Mouse (Mus musculus) C2C12 (cell line): ENCODE measurements around the gene Pias1. TPM values are rescaled to one million over a fixed set of nuclear protein-coding genes. Genes with fewer than 3 reads are reported as not detected.
"Not testable (repeated sequence)": the region's sequence is repeated elsewhere in the genome, so short reads cannot be mapped to it uniquely, and the experiment has no call there.

Source experiments
- H3K27me3 ChIP-seq: one replicate; pipeline ENCODE4 v1.6.1; 2011; ENCODE audit not compliant: control insufficient read depth, insufficient read depth, insufficient read length
- H3K36me3 ChIP-seq: one replicate; pipeline ENCODE4 v1.6.1; 2011; ENCODE audit not compliant: control insufficient read depth, insufficient read depth
- H3K4me3 ChIP-seq: one replicate; pipeline ENCODE4 v1.5.1; 2011; ENCODE audit warnings: mild to moderate bottlenecking, control low read depth; ENCODE audit not compliant: poor library complexity, insufficient read depth, severe bottlenecking
- H3K79me2 ChIP-seq: one replicate; pipeline ENCODE4 v1.6.1; 2011; ENCODE audit not compliant: control insufficient read depth, insufficient read depth
- H3K79me3 ChIP-seq: one replicate; pipeline ENCODE4 v1.6.1; 2011; ENCODE audit warnings: low read depth, control low read depth
- H3ac ChIP-seq: one replicate; pipeline ENCODE3; 2011; ENCODE audit warnings: low read depth; ENCODE audit not compliant: control insufficient read depth, insufficient read length
- CEBPB ChIP-seq: IDR thresholded peaks from one replicate; pipeline ENCODE4 v1.6.1; 2011; ENCODE audit warnings: low read depth, mild to moderate bottlenecking, control low read depth, moderate library complexity
- CTCF ChIP-seq: IDR thresholded peaks from one replicate; pipeline ENCODE4 v1.5.1; 2011; ENCODE audit not compliant: control insufficient read depth, insufficient read depth, insufficient read length
- FOSL1 ChIP-seq: IDR thresholded peaks from one replicate; pipeline ENCODE4 v1.8.0; 2011; ENCODE audit warnings: mild to moderate bottlenecking, low read length; ENCODE audit not compliant: poor library complexity, insufficient read depth, severe bottlenecking
- MAX ChIP-seq: IDR thresholded peaks from one replicate; pipeline ENCODE4 v1.6.1; 2011; ENCODE audit warnings: mild to moderate bottlenecking, control low read depth
- MYOD1 ChIP-seq: IDR thresholded peaks from one replicate; pipeline ENCODE4 v1.6.1; 2011; ENCODE audit warnings: low read depth; ENCODE audit not compliant: control insufficient read depth, insufficient read length
- MYOG ChIP-seq: IDR thresholded peaks from one replicate; pipeline ENCODE4 v1.6.1; 2011; ENCODE audit not compliant: control insufficient read depth, insufficient read length; ENCODE audit errors: extremely low read depth
- USF1 ChIP-seq: IDR thresholded peaks from one replicate; pipeline ENCODE4 v1.6.1; 2011; ENCODE audit warnings: low read depth, mild to moderate bottlenecking, control low read depth, moderate library complexity
- polyA plus RNA-seq: library from polyadenylated mRNA; unstranded; fragments of >200 nt; fragmentation: generic; extraction: Trizol; gene quantifications from one replicate; pipeline ENCODE4 v1.2.1, GENCODE M21; 2012; ENCODE audit warnings: missing spikeins

Gene Pias1
- polyA plus RNA-seq, 1 experiment = 5.2 TPM

- Histone ChIP-seq H3K79me3 (no peaks in the 10 kb centered on the region), H3ac (no peak overlapping the region), H3K27me3 (no peaks in the 10 kb centered on the region), H3K79me2 (no peaks in the 10 kb centered on the region), H3K4me3 (no peak overlapping the region), H3K36me3 (no peaks in the 10 kb centered on the region)
- TF ChIP-seq MAX = no peak
- TF ChIP-seq CEBPB = no peak
- TF ChIP-seq MYOD1 = no peak
- no peak for TF ChIP-seq MYOG
- TF ChIP-seq CTCF = no peak
- TF ChIP-seq USF1 = no peak
- TF ChIP-seq FOSL1 = no peak
These were observed 109.9 kb downstream of the Pias1 start for GRCm38 (mm10) chr9:62877825-62878224.

DNA sequence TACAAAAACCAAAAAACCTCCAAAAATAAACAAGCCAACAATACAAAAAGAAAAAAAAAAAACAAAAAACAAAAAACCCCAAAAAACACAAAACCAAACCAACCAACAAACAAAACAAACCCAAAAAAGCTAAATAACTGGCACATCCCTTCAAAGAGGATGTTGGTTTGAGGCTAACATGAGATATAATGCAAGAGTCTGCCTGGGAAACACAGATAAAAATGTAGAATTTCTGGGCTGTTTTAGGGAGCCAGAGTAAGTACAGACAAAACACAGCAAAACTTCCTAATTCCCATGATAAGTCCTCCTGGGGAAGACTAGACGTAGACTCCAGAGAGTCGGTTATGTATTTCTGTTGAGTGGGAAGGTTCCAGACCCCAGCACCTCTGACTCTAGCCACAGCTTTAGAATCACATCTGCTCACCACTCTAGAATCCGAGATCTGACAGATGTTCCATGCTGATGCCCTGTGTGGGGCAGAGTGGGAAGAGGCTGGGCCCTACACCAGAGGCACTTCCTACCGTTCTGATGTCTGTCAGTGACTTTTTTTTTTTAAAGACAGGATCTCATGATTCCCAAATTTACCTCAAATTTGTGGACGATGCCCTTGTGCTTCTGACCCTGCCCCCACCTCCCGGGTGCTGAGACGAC is 110.6 kb downstream of the Pias1 start:
- Histone ChIP-seq H3ac (no peak overlapping the region), H3K36me3 (no peaks in the 10 kb centered on the region), H3K79me2 (no peaks in the 10 kb centered on the region), H3K4me3 (no peak overlapping the region), H3K27me3 (no peaks in the 10 kb centered on the region), H3K79me3 (no peaks in the 10 kb centered on the region)
- no peak for TF ChIP-seq CTCF
- no peak for TF ChIP-seq FOSL1
- TF ChIP-seq CEBPB = no peak
- no peak for TF ChIP-seq USF1
- no peak for TF ChIP-seq MYOD1
- no peak for TF ChIP-seq MYOG
- TF ChIP-seq MAX = no peak

DNA sequence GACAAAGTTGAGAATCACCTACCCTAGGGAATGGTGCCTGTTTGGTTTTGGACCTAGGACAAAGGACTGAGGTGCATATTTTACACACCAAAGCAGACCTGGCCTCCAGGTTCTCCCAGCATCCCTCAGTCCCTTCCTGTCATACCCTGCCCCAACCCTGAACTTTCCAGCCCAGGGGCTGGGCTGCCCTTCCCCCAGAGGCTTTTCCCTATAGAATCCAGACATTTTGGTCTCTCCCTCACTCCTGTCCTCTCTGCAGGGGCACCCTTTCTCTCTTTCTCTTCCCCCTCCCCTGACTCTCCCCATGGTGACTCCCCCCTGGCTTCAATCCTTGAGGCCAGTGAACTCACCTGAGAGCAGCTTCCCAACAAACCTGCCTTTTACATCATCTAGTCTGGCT is 117.0 kb downstream of the Pias1 start:
- TF ChIP-seq CTCF = no peak

DNA sequence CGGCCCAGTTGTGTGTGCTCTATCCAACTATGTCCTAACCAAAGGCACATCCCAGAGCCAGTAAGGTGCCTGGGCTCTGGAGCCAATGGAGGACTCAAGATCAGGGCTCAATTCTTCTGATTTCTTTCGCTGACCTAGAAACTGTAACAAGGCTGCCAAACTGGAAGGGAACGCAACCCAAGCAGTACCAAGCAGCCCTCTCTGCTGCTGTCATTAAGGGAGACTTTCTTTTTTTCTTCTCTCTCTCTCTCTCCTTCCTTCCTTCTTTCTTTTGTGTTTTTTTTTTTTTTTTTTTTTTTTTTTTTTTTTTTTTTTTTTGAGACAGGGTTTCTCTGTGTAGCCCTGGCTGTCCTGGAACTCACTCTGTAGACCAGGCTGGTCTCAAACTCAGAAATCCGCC is 118.5 kb downstream of the Pias1 start:
- H3ac ChIP-seq, H3K27me3 ChIP-seq, H3K36me3 ChIP-seq, H3K4me3 ChIP-seq, H3K79me3 ChIP-seq, H3K79me2 ChIP-seq: not testable (repeated sequence)

More for the DNA sequence above, 117.0 kb downstream of the Pias1 start:
- Histone ChIP-seq H3K27me3 (no peaks in the 10 kb centered on the region), H3ac (no peak overlapping the region), H3K79me2 (no peaks in the 10 kb centered on the region), H3K36me3 (no peaks in the 10 kb centered on the region), H3K79me3 (no peaks in the 10 kb centered on the region), H3K4me3 (no peak overlapping the region)

DNA sequence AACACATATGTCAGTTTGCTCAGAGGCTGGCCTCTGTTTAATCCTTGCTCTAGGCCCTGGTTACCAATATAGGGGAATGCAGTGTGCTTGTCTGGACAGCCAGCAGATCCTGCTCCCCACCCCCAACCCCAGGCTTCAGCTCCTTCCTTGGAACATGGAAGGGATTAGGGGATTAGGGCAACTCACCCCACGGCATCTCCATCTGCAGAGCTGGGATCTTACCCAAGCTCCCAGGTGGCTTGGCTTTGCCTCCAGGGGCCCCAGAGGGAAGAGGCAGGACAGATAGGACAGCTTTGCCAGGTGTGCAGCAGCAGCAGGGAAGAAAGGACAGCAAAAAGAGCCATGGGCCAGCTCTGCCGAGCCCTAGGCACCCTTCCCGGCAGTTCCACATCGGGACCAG is 126.9 kb downstream of the Pias1 start:
- Histone ChIP-seq H3K36me3 (no peaks in the 10 kb centered on the region), H3ac (no peak overlapping the region), H3K27me3 (peaks cover 4% of the 10 kb centered on the region), H3K79me2 (no peaks in the 10 kb centered on the region), H3K4me3 (no peak overlapping the region), H3K79me3 (no peaks in the 10 kb centered on the region)
- TF ChIP-seq MYOG (no peak), MAX (no peak), MYOD1 (no peak), USF1 (no peak), FOSL1 (no peak), CTCF (no peak), CEBPB (no peak)

DNA sequence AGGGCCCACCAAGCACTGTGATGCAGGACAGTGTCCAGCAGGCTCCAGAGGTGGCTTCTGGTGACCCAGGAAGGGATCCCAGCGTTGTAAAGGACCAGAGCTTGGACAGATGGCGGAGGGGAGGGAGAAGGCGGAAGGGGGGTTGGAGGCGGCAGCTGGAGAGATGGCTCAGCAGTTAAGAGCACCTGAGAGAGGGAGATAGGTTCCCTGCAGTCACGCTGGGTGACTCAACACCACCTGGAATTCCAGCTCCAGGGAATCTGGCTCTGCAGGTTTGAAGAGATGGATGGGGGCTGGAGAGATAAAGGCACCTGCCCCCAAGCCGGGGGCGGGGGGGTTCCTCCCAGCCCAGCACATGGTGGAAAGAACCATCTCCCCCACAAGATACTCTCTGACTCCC is 127.6 kb downstream of the Pias1 start:
- H3K36me3 ChIP-seq, H3ac ChIP-seq, H3K79me2 ChIP-seq: not testable (repeated sequence)

DNA sequence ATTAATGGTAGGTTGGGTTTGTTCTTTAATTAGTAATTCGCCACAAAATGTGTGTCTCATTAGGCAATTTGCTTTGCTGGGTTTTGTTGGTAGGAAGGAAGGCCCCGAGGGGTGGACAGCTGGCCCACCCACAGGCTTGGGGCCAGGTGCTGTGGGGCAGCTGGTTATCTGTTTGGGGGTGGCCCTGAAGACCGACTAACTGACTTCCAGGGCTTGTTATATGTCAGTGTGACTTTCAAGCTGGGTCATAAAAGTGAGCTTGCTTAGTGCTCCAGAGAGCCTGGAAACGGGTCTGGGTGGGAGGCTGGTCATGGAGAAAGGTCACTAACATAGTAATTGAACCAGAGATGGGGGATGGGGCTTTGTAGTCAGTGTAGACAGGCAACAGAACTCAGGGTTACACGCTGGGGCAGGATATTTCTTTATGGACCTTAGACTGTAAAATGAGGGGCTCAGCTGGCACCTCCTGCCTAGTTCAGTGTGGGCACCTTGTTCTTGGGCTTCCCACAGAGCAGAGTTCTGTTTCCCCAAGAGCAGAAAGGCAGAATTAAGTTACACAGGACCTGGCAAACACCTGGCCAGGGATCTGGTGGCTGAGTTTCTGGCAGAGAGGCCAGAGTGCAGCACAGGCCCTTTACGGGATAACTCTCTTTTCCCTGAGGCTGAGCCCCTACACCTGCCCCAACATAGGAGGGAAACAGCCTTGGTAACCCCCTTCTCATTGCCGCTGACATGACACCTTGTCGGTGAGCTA is 129.3 kb downstream of the Pias1 start:
- H3K79me2 ChIP-seq = no peaks in the 10 kb centered on the region
- no peak overlapping the region for H3K4me3 ChIP-seq
- H3ac ChIP-seq = no peak overlapping the region
- no peaks in the 10 kb centered on the region for H3K36me3 ChIP-seq
- no peaks in the 10 kb centered on the region for H3K79me3 ChIP-seq
- TF ChIP-seq FOSL1 = no peak
- no peak for TF ChIP-seq MAX
- TF ChIP-seq CTCF = no peak
- TF ChIP-seq USF1 = no peak
- no peak for TF ChIP-seq MYOD1
- no peak for TF ChIP-seq CEBPB
- no peak for TF ChIP-seq MYOG
- peaks cover 4% of the 10 kb centered on the region for H3K27me3 ChIP-seq

More for the DNA sequence above, 127.6 kb downstream of the Pias1 start:
- H3K4me3 ChIP-seq, H3K79me3 ChIP-seq, H3K27me3 ChIP-seq: not testable (repeated sequence)
